20 mouse cellular contexts compared by ENCODE assay signal in genomic region chr6:45518221-45518620, GRCm38 (mm10).
DNase-seq lines count a peak whose midpoint lies in the region; ATAC-seq and TF ChIP-seq lines count a peak whose summit lies in the region.
"Had no signal": no experiment of that assay in that cellular context is flagged by ENCODE, and none has a peak within 500 bp of the region (broad histone marks: within the 10 kb centered on the region; RNA-seq: fewer than 3 reads in every experiment).

No protein-coding gene starts in this region.

- no peaks in the 10 kb centered on the region for H3K4me1 ChIP-seq in stomach, embryonic 15.5 days
- no peaks in the 10 kb centered on the region for H3K4me1 ChIP-seq in hindbrain, embryonic 10.5 days (replicated peaks)
- H3K4me1 ChIP-seq: hindbrain, embryonic 13.5 days had no signal

- no peak for TF ChIP-seq CTCF in brain, embryonic 14.5 days (IDR thresholded peaks at IDR 0.05; ENCODE audit: borderline replicate concordance, extremely low read depth, insufficient read depth, insufficient read length)

- H3K4me2 ChIP-seq in stomach, embryonic 15.5 days = no peak overlapping the region
- H3K4me2 ChIP-seq: heart, embryonic 11.5 days; hindbrain, embryonic 13.5 days had no signal

- TF ChIP-seq POLR2A in brain, embryonic 14.5 days (IDR thresholded peaks at IDR 0.05; ENCODE audit: borderline replicate concordance, extremely low read depth, insufficient read depth, insufficient read length, poor library complexity, severe bottlenecking) = no peak

- H3K27me3 ChIP-seq in stomach, embryonic 15.5 days (replicated peaks) = no peaks in the 10 kb centered on the region
- no peaks in the 10 kb centered on the region for H3K27me3 ChIP-seq in hindbrain, embryonic 10.5 days (ENCODE audit: insufficient read depth, poor library complexity, severe bottlenecking)
- H3K27me3 ChIP-seq: hindbrain, embryonic 13.5 days had no signal

- H3K36me3 ChIP-seq in stomach, embryonic 15.5 days = no peaks in the 10 kb centered on the region
- H3K36me3 ChIP-seq in hindbrain, embryonic 10.5 days = no peaks in the 10 kb centered on the region
- H3K36me3 ChIP-seq: hindbrain, embryonic 13.5 days had no signal

- H3K4me3 ChIP-seq in stomach, embryonic 15.5 days (replicated peaks) = no peak overlapping the region
- H3K4me3 ChIP-seq in hindbrain, embryonic 10.5 days = no peak overlapping the region
- H3K4me3 ChIP-seq: gastrocnemius, adult 2 months; hindbrain, embryonic 13.5 days had no signal

- H3K9me3 ChIP-seq in stomach, embryonic 15.5 days = no peaks in the 10 kb centered on the region
- no peaks in the 10 kb centered on the region for H3K9me3 ChIP-seq in hindbrain, embryonic 10.5 days
- H3K9me3 ChIP-seq: hindbrain, embryonic 13.5 days had no signal

- no peak overlapping the region for H3K9ac ChIP-seq in stomach, embryonic 15.5 days
- H3K9ac ChIP-seq: forebrain, postnatal 0 days; hindbrain, embryonic 13.5 days had no signal

- peak; percentile 10 for DNase-seq in cerebellum, adult 9-11 months
- no peak for DNase-seq in cerebellum, adult 11 months
- peak; percentile 35 for DNase-seq in brain, adult 2 months (ENCODE audit: low read depth, low spot score)
- DNase-seq in brain, embryonic 14.5 days (ENCODE audit: low read depth) = peak; percentile 30
- no peak for DNase-seq in left cerebral cortex, postnatal 4 days
- no peak for DNase-seq in hindbrain, embryonic 10.5 days (ENCODE audit: low spot score)
- DNase-seq: adrenal gland, adult 2 months; adrenal gland, postnatal 14 days; cerebellum, adult 11-12 months; forebrain, postnatal 0 days; gastrocnemius, adult 2 months; gastrocnemius, postnatal 14 days; heart, adult 11 months had no signal

- H3K27ac ChIP-seq in stomach, embryonic 15.5 days = no peak overlapping the region
- no peak overlapping the region for H3K27ac ChIP-seq in hindbrain, embryonic 10.5 days
- H3K27ac ChIP-seq: gastrocnemius, adult 2 months; hindbrain, embryonic 13.5 days had no signal

- 43% methylated on average over 3 of the region's 3 CpGs for WGBS in stomach, embryonic 15.5 days
- 83% methylated on average over 3 of the region's 3 CpGs for WGBS in hindbrain, embryonic 10.5 days

- intact Hi-C loops in left cerebral cortex, postnatal 4 days (cut with DNase I) = no loop called here

- peak; percentile 97 for ATAC-seq in stomach, embryonic 15.5 days (ENCODE audit: insufficient read depth, low FRiP score, low read depth)
- ATAC-seq in megakaryocyte progenitor cell, adult 5-6 weeks (replicated peaks; ENCODE audit: poor library complexity) = no peak
- ATAC-seq: CD4-positive, CD25-positive, alpha-beta regulatory T cell, adult 4 months; forebrain, embryonic 14.5 days; forebrain, postnatal 0 days; hindbrain, embryonic 16.5 days had no signal

Comparison
In these comparisons a context has a peak if more than half of its experiments do, and no peak if none do; other contexts are left out.
1. DNase-seq: peak in cerebellum, adult 9-11 months (single experiment), brain, adult 2 months (single experiment) and brain, embryonic 14.5 days (single experiment); none in cerebellum, adult 11 months (single experiment), left cerebral cortex, postnatal 4 days (single experiment) and hindbrain, embryonic 10.5 days (single experiment).